Mouse (Mus musculus) midbrain, embryonic 16.5 days (tissue): Measurements from ENCODE around the gene Prdx6b. TPM values are rescaled to one million over a fixed set of nuclear protein-coding genes. Genes with fewer than 3 reads are reported as not detected.

ENCODE experiments used
- ATAC-seq: fragments of 200-750 bp; cut with Nextera tagmentation; 2 replicates; pipeline ENCODE4 v1.8.0; 2017; ENCODE audit warnings: moderate TSS enrichment
- H3K27ac ChIP-seq: fragments of 300-500 bp; sonication (generic); 2 replicates; pipeline ENCODE4 v1.5.1; 2014; ENCODE audit warnings: mild to moderate bottlenecking, low read length, mixed read lengths
- H3K27me3 ChIP-seq: fragments of 300-500 bp; sonication (generic); 2 replicates; pipeline ENCODE4 v1.6.1; 2014; ENCODE audit warnings: low read depth, low read length, mixed read lengths; ENCODE audit not compliant: control insufficient read depth, insufficient read depth
- H3K36me3 ChIP-seq: fragments of 300-500 bp; sonication (generic); 2 replicates; pipeline ENCODE4 v1.6.1; 2014; ENCODE audit warnings: mild to moderate bottlenecking, low read length, moderate library complexity, mixed read lengths; ENCODE audit not compliant: control insufficient read depth, insufficient read depth
- H3K4me1 ChIP-seq: fragments of 300-500 bp; sonication (generic); 2 replicates; pipeline ENCODE4 v1.6.1; 2014; ENCODE audit warnings: mild to moderate bottlenecking, low read length, mixed read lengths; ENCODE audit not compliant: control insufficient read depth, insufficient read depth
- H3K4me2 ChIP-seq: fragments of 300-500 bp; sonication (generic); 2 replicates; pipeline ENCODE4 v1.6.1; 2014; ENCODE audit warnings: mild to moderate bottlenecking, low read length, mixed read lengths
- H3K4me3 ChIP-seq: fragments of 300-500 bp; sonication (generic); 2 replicates; pipeline ENCODE4 v1.5.1; 2014; ENCODE audit warnings: low read depth, mild to moderate bottlenecking, low read length, moderate library complexity, mixed read lengths
- H3K9ac ChIP-seq: fragments of 300-500 bp; sonication (generic); 2 replicates; pipeline ENCODE4 v1.6.1; 2014; ENCODE audit warnings: low read depth, low read length, mixed read lengths
- H3K9me3 ChIP-seq: fragments of 300-500 bp; sonication (generic); replicated peaks from 2 replicates; pipeline ENCODE4 v1.6.1; 2014; ENCODE audit warnings: mild to moderate bottlenecking, low read length, mixed read lengths; ENCODE audit not compliant: control insufficient read depth, poor library complexity, severe bottlenecking
- WGBS: fragments of 180-500 bp; shearing (Covaris S2); extraction: QIAGEN DNeasy Blood & Tissue Kit; methylation state at CpG from one replicate; pipeline ENCODE4 v1.1.7; 2014; 5-methylcytosine and 5-hydroxymethylcytosine counted together
- polyA plus RNA-seq: library from polyadenylated mRNA; unstranded; fragments of >200 nt; fragmentation: Nextera tagmentation; extraction: Ambion mirVana; gene quantifications from 2 replicates; pipeline ENCODE4 v1.2.1, GENCODE M21; 2015

Gene Prdx6b
- not detected in 2 replicates for polyA plus RNA-seq

- WGBS = 86% methylated on average over 8 of the region's 8 CpGs
- H3K36me3 ChIP-seq = no peaks in the 10 kb centered on the region
- no peak within 1 kb of the TSS for H3K4me3 ChIP-seq
- H3K4me1 ChIP-seq = no peaks in the 10 kb centered on the region
- no peak within 1 kb of the TSS for H3K4me2 ChIP-seq
- H3K9ac ChIP-seq = no peak within 1 kb of the TSS
- H3K9me3 ChIP-seq = no peaks in the 10 kb centered on the region
- ATAC-seq = no peak
- no peak within 1 kb of the TSS for H3K27ac ChIP-seq
- H3K27me3 ChIP-seq = no peaks in the 10 kb centered on the region
Observed at GRCm38 (mm10) chr2:80292172-80292571, at the start of gene Prdx6b. Gene Prdx6b (plus strand): TSS chr2:80292472.

- no peak overlapping the region for H3K9ac ChIP-seq
- no peak overlapping the region for H3K27ac ChIP-seq
- H3K36me3 ChIP-seq = no peaks in the 10 kb centered on the region
- H3K27me3 ChIP-seq = no peaks in the 10 kb centered on the region
- no peaks in the 10 kb centered on the region for H3K4me1 ChIP-seq
- H3K4me3 ChIP-seq = no peak overlapping the region
- H3K4me2 ChIP-seq = no peak overlapping the region
- WGBS = 80% methylated on average over 3 of the region's 3 CpGs
- H3K9me3 ChIP-seq = no peaks in the 10 kb centered on the region
- no peak for ATAC-seq
Observed at GRCm38 (mm10) chr2:80247466-80247865, 44.8 kb upstream of the Prdx6b start.

- H3K4me2 ChIP-seq = no peak overlapping the region
- H3K9ac ChIP-seq = no peak overlapping the region
- H3K4me3 ChIP-seq = no peak overlapping the region
- H3K4me1 ChIP-seq = no peaks in the 10 kb centered on the region
- H3K9me3 ChIP-seq = no peaks in the 10 kb centered on the region
- no peak overlapping the region for H3K27ac ChIP-seq
- H3K36me3 ChIP-seq = no peaks in the 10 kb centered on the region
- no peak for ATAC-seq
- no peaks in the 10 kb centered on the region for H3K27me3 ChIP-seq
Observed at GRCm38 (mm10) chr2:80247868-80248267, 44.4 kb upstream of the Prdx6b start.

- no peaks in the 10 kb centered on the region for H3K27me3 ChIP-seq
- no peaks in the 10 kb centered on the region for H3K9me3 ChIP-seq
- H3K4me3 ChIP-seq = no peak overlapping the region
- H3K27ac ChIP-seq = no peak overlapping the region
- no peak for ATAC-seq
- H3K4me2 ChIP-seq = no peak overlapping the region
- no peaks in the 10 kb centered on the region for H3K4me1 ChIP-seq
- no peak overlapping the region for H3K9ac ChIP-seq
- WGBS = 82% methylated on average over 3 of the region's 3 CpGs
- H3K36me3 ChIP-seq = no peaks in the 10 kb centered on the region
Observed at GRCm38 (mm10) chr2:80259888-80260672, 32.2 kb upstream of the Prdx6b start.

- Histone ChIP-seq H3K4me2 (0 out of 2 replicates have a peak overlapping the region, but pooled peaks have one; percentile 1), H3K27ac (no peak overlapping the region), H3K4me1 (no peaks in the 10 kb centered on the region), H3K9me3 (no peaks in the 10 kb centered on the region), H3K9ac (no peak overlapping the region), H3K36me3 (no peaks in the 10 kb centered on the region), H3K27me3 (no peaks in the 10 kb centered on the region), H3K4me3 (no peak overlapping the region)
- ATAC-seq = no peak
- WGBS = 18% methylated on average over 11 of the region's 11 CpGs
Observed at GRCm38 (mm10) chr2:80266894-80267293, 25.4 kb upstream of the Prdx6b start.

- WGBS = 56% methylated on average over 4 of the region's 4 CpGs
Observed at GRCm38 (mm10) chr2:80268053-80268452, 24.2 kb upstream of the Prdx6b start.

GRCm38 (mm10) chr2:80271431-80271830, 20.8 kb upstream of the Prdx6b start:
- no peaks in the 10 kb centered on the region for H3K9me3 ChIP-seq
- H3K9ac ChIP-seq = no peak overlapping the region
- no peak overlapping the region for H3K4me2 ChIP-seq
- 82% methylated on average over 1 of the region's 1 CpGs for WGBS
- no peak overlapping the region for H3K4me3 ChIP-seq
- no peaks in the 10 kb centered on the region for H3K27me3 ChIP-seq
- no peak overlapping the region for H3K27ac ChIP-seq
- no peak for ATAC-seq
- no peaks in the 10 kb centered on the region for H3K36me3 ChIP-seq
- no peaks in the 10 kb centered on the region for H3K4me1 ChIP-seq

More at GRCm38 (mm10) chr2:80268053-80268452, 24.2 kb upstream of the Prdx6b start:
- H3K4me3 ChIP-seq = no peak overlapping the region
- no peaks in the 10 kb centered on the region for H3K27me3 ChIP-seq
- no peak overlapping the region for H3K4me2 ChIP-seq
- H3K36me3 ChIP-seq = no peaks in the 10 kb centered on the region
- H3K9ac ChIP-seq = no peak overlapping the region
- no peaks in the 10 kb centered on the region for H3K9me3 ChIP-seq
- no peaks in the 10 kb centered on the region for H3K4me1 ChIP-seq
- ATAC-seq = no peak
- H3K27ac ChIP-seq = no peak overlapping the region

GRCm38 (mm10) chr2:80273038-80273437, 19.2 kb upstream of the Prdx6b start:
- Histone ChIP-seq H3K9me3 (no peaks in the 10 kb centered on the region), H3K9ac (no peak overlapping the region), H3K4me2 (no peak overlapping the region), H3K27ac (no peak overlapping the region), H3K36me3 (no peaks in the 10 kb centered on the region), H3K4me1 (no peaks in the 10 kb centered on the region), H3K27me3 (no peaks in the 10 kb centered on the region), H3K4me3 (no peak overlapping the region)
- 96% methylated on average over 3 of the region's 3 CpGs for WGBS
- ATAC-seq = no peak

- no peaks in the 10 kb centered on the region for H3K9me3 ChIP-seq
- no peaks in the 10 kb centered on the region for H3K36me3 ChIP-seq
- H3K27me3 ChIP-seq = no peaks in the 10 kb centered on the region
- H3K4me2 ChIP-seq = no peak overlapping the region
- no peak overlapping the region for H3K9ac ChIP-seq
- H3K4me1 ChIP-seq = no peaks in the 10 kb centered on the region
- 74% methylated on average over 4 of the region's 4 CpGs for WGBS
- ATAC-seq = no peak
- no peak overlapping the region for H3K4me3 ChIP-seq
- H3K27ac ChIP-seq = no peak overlapping the region
Observed at GRCm38 (mm10) chr2:80273763-80274162, 18.5 kb upstream of the Prdx6b start.
